Mouse (Mus musculus) CD4-positive helper T cell, adult 2 months (primary cell): ENCODE data around the gene Cdk14.
"Not testable (repeated sequence)": the region's sequence is repeated elsewhere in the genome, so short reads cannot be mapped to it uniquely, and the experiment has no call there.

Experiments
- DNase-seq: peaks from one replicate; pipeline ENCODE4 v3.0.0-alpha.2; 2012; ENCODE audit warnings: low read depth, missing footprints, low spot score

The Cdk14 gene

GRCm38 (mm10) chr5:5264712-5265111 lies 155.4 kb downstream of the Cdk14 start:
- no peak for DNase-seq

GRCm38 (mm10) chr5:5261725-5262296 lies 158.3 kb downstream of the Cdk14 start:
- no peak for DNase-seq

- DNase-seq: no peak
Measured at GRCm38 (mm10) chr5:5260966-5261724, 159.0 kb downstream of the Cdk14 start.

- DNase-seq: no peak
Measured at GRCm38 (mm10) chr5:5260309-5260708, 159.8 kb downstream of the Cdk14 start.

GRCm38 (mm10) chr5:5254391-5254790 lies 165.7 kb downstream of the Cdk14 start:
- no peak for DNase-seq

- no peak for DNase-seq
Measured at GRCm38 (mm10) chr5:5253177-5253576, 166.9 kb downstream of the Cdk14 start.

GRCm38 (mm10) chr5:5247671-5248070 lies 172.4 kb downstream of the Cdk14 start:
- DNase-seq: no peak

- no peak for DNase-seq
Measured at GRCm38 (mm10) chr5:5246534-5247175, 173.5 kb downstream of the Cdk14 start.

- no peak for DNase-seq
Measured at GRCm38 (mm10) chr5:5245182-5245581, 174.9 kb downstream of the Cdk14 start.

- DNase-seq: no peak
Measured at GRCm38 (mm10) chr5:5243648-5244047, 176.5 kb downstream of the Cdk14 start.

GRCm38 (mm10) chr5:5242704-5243103 lies 177.4 kb downstream of the Cdk14 start:
- no peak for DNase-seq

GRCm38 (mm10) chr5:5241088-5241487 lies 179.0 kb downstream of the Cdk14 start:
- DNase-seq: no peak

- DNase-seq: no peak
Measured at GRCm38 (mm10) chr5:5240121-5240520, 180.0 kb downstream of the Cdk14 start.

- not testable (repeated sequence) for DNase-seq
Measured at GRCm38 (mm10) chr5:5234935-5235334, 185.2 kb downstream of the Cdk14 start.

- no peak for DNase-seq
Measured at GRCm38 (mm10) chr5:5226966-5227365, 193.1 kb downstream of the Cdk14 start.

GRCm38 (mm10) chr5:5211780-5212135 lies 208.4 kb downstream of the Cdk14 start:
- DNase-seq: no peak

GRCm38 (mm10) chr5:5211034-5211779 lies 208.9 kb downstream of the Cdk14 start:
- no peak for DNase-seq

- DNase-seq: no peak
Measured at GRCm38 (mm10) chr5:5208016-5208415, 212.1 kb downstream of the Cdk14 start.

- DNase-seq: no peak
Measured at GRCm38 (mm10) chr5:5206012-5206411, 214.1 kb downstream of the Cdk14 start.

- DNase-seq: no peak
Measured at GRCm38 (mm10) chr5:5194562-5195221, 225.4 kb downstream of the Cdk14 start.

GRCm38 (mm10) chr5:5189590-5189989 lies 230.5 kb downstream of the Cdk14 start:
- no peak for DNase-seq
